Mouse (Mus musculus) lung, postnatal 36 days (tissue): ENCODE measurements around the gene Ndufb11.

Experiments used
- DNase-seq: peaks from one replicate; pipeline ENCODE4 v3.0.0; 2022; ENCODE audit warnings: mixed read lengths

Gene Ndufb11

GRCm38 (mm10) chrX:20617176-20617902 lies at the start of gene Ndufb11, which contains the start of gene Rbm10:
TSS of gene Ndufb11 (minus strand) at chrX:20617619.
TSS of gene Rbm10 (plus strand) at chrX:20617503.
- DNase-seq = peak; percentile 91

GRCm38 (mm10) chrX:20663444-20663790 lies 46.0 kb upstream of the Ndufb11 start:
- peak; percentile 13 for DNase-seq

GRCm38 (mm10) chrX:20662716-20663443 lies 45.5 kb upstream of the Ndufb11 start:
- DNase-seq = peak; percentile 96

- DNase-seq = no peak
Observed at GRCm38 (mm10) chrX:20662317-20662715, 44.9 kb upstream of the Ndufb11 start.

- no peak for DNase-seq
Observed at GRCm38 (mm10) chrX:20658891-20659406, 41.5 kb upstream of the Ndufb11 start.

GRCm38 (mm10) chrX:20658026-20658652 lies 40.7 kb upstream of the Ndufb11 start, which contains the start of gene Uba1:
TSS of gene Uba1 (plus strand) at chrX:20658326.
- DNase-seq = peak; percentile 80

GRCm38 (mm10) chrX:20657593-20657992 lies 40.2 kb upstream of the Ndufb11 start:
- DNase-seq = no peak

GRCm38 (mm10) chrX:20644780-20645179 lies 27.4 kb upstream of the Ndufb11 start:
- DNase-seq = no peak

- no peak for DNase-seq
Observed at GRCm38 (mm10) chrX:20638141-20638540, 20.7 kb upstream of the Ndufb11 start.

- DNase-seq = peak; percentile 23
Observed at GRCm38 (mm10) chrX:20617903-20618399, 532 bp upstream of the Ndufb11 start.

GRCm38 (mm10) chrX:20616861-20617175 lies 601 bp downstream of the Ndufb11 start:
- DNase-seq = no peak

GRCm38 (mm10) chrX:20608500-20608899 lies 8.9 kb downstream of the Ndufb11 start:
- DNase-seq = no peak

GRCm38 (mm10) chrX:20587968-20588367 lies 29.5 kb downstream of the Ndufb11 start:
- DNase-seq = peak; percentile 15

GRCm38 (mm10) chrX:20573927-20574326 lies 43.5 kb downstream of the Ndufb11 start:
- no peak for DNase-seq

GRCm38 (mm10) chrX:20572683-20573082 lies 44.7 kb downstream of the Ndufb11 start:
- no peak for DNase-seq

- DNase-seq = peak; percentile 7
Observed at GRCm38 (mm10) chrX:20571024-20571423, 46.4 kb downstream of the Ndufb11 start.
